Mouse (Mus musculus) activated CD4-positive, CD25-positive, alpha-beta regulatory T cell, adult 4 months (primary cell): ENCODE results near the gene Pkdcc. TPM values are rescaled to one million over a fixed set of nuclear protein-coding genes. Genes with fewer than 3 reads are reported as not detected.

Experiments
- ATAC-seq: one replicate; pipeline ENCODE4 v1.8.0; 2017
- polyA plus RNA-seq, 2 experiments: library from polyadenylated mRNA; unstranded; fragments of 100-300 nt; shearing (Covaris generic); gene quantifications; one replicate each; pipeline ENCODE4 v1.2.1; 2017

Gene Pkdcc
- polyA plus RNA-seq: under 1 TPM in 1 of 2 experiments, not detected in 1; 0.22 TPM

DNA sequence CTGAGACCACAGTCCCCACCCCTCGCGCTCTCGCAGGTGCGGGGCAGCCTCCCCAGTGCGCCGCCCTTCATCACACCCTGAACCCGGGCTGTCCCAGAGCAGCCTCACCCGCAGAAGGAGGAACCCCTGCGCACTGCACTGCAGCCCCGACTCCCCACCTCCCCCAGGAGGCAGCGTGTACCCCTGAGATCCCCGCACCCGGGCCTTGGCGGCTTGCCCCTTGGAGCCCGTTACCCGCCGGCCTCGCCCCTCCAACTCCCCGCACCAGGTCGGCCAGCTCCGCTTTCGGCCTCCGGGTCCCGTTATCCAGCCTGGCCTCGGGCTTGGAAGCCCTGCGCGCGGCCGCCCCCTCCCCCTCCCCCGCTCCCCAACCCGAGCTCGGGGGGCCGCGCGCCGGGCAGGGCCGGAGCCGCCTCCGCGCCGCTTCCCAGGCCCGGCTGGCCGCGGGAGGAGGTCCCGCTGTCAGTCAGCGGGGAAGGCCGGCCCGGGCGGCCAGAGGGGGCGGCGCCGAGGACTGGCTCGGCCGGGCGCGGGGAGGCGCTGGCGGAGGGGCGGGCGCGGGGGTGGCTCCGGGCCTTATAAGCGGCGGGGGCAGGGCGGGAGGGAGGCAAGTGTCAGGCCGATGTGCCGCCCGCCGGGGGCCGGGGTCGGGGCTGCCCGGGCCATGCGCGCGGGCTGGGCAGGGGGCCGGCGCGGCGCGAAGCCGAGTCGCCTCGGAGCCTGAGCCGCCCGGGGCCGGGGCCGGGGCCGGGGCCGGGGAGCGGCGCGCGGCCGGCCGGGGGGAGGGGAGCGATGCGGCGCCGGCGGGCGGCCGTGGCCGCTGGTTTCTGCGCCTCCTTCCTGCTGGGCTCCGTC, at the start of gene Pkdcc:
Pkdcc (plus strand) TSS at position 619 of the 855 bp plus-strand sequence.
- no peak for ATAC-seq

DNA sequence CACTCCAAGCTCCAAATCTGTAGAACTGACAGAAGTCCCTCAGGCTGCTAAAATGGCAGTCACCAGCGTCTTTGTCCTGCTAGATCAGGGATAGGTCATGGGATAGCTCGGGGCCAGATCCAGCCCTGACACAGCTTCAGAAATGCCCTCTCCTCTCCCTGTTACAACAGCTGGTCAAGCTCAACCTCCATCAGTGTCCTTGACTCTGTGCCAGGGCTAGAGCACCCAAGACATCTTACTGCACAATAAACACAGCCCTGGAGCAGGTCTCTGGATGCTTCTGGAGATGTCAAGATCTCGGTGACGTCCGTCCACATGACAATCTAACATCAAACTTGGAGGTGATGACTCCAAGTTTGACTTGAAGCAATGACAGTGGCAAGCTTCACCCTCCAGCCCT, 48.9 kb upstream of the Pkdcc start:
- no peak for ATAC-seq

DNA sequence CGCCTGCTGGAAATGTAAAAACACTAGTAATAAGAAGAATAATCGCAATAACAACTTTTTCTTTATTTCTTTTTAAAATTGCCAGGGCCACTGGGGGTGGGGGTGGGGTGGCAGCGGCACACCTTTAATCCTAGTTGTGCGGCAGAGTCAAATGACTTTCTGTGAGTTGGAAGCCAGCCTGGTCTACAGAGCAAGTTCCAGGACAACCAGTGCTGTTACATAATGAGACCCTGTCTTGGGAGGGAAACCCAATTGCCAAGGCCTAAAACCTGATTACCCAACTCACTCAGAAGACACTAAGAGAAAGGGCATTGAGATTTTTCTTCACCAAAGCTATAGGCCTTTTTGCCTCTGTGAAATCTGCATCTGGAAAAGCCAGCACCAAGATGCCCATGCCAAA, 38.9 kb upstream of the Pkdcc start:
- ATAC-seq: no peak

DNA sequence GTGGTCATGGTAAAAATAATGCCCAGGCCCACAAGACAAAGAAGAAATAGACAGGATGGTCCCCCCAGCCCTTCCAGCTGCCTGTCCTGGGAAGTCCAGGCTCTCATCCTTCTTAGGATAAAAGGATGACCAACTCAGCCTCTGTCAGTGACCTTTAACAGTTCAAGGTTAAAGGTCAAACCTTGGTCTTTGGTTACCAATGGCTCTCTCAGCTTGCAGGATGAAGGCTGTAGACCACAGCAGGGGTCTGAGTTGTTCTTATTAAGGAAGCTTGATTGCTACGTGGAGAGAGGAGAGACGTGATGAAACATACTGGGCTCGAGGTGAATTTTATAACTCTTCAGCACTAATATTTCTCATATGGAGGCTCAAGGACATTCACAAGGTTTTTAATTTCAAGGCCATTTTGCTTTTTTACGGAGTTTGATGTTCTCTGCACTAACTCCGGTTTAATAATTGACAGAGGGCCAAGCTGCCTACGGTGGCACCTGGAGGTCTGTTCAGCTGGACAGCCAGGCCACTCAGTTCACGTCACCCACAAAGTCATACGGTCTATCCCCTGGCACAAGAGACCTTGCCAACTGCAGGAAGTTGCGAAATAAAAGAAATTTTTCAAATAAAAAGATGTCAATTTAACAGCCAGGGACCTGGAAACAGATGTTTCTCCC, 36.5 kb upstream of the Pkdcc start:
- ATAC-seq: no peak

DNA sequence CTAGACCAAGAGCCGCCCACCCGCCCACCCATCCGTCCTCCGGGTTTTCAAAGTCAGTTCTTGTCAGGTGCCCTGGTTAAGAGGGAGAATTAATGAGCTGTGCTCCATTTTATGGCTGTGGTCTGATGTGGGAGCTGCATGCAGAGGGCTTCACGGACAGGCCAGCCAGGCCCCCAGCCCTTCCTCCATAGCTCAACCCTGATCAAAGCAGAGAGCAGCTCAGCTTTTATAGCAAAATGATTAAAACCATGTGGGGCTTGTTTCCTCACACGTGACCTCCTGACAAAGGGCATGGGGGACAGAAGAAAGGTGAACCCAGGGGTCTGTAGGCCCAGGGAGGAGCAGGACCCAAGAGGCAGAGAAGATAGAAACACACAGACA, 36.0 kb upstream of the Pkdcc start:
- no peak for ATAC-seq

DNA sequence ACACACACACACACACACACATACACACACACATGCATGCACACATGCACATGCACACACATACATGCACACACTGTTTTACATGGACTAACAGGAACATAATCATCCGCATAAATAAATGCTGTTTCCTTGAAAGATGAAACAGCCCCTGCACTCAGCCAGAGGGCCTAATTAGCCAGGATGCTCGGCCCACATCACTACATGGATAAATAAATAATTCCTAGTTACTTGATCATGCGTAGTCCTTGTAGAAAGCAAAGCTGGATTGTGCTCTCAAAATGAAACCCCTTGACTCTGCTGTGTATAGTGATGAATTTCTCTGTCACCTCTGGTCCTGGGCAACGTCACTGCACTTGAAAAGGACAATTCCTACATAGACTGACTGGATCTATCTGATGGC, 35.5 kb upstream of the Pkdcc start:
- no peak for ATAC-seq

DNA sequence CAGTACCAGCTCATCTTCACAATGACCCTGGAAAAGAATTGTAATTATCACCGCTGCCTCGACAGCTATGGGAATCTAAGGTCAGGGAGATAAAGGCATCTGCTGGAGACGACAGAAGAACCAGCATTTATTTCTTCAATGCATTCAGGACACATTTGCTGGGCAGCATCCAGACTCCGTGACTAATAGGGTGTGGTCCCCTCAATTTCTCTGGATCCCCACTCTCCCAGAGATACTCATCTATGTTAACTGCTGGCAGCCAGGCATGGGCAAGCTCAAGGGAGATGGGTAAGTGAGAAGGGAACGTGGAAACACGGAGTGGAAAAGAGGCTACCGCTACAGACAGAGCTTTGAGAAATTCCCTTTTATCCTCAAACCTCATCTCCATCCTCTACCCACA, 34.0 kb upstream of the Pkdcc start:
- ATAC-seq: no peak

DNA sequence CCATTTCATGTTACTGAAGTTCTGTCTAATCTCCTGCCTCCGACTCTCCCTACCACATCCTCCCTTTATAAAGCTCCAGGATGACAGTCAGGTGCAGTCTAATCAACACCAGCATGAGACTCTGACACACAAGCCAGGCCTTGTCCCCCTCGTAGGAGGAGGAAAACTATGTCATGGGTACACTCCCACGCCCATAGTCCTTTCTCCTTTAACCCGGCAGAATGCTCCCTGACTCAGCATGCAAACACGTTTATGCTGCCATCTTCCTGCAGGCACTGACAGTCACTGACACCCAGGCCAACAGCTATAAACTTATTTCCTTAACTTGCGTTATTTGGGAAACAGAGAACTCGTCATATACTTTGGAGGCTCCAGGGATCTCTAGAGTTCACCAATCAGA, 33.5 kb upstream of the Pkdcc start:
- no peak for ATAC-seq

DNA sequence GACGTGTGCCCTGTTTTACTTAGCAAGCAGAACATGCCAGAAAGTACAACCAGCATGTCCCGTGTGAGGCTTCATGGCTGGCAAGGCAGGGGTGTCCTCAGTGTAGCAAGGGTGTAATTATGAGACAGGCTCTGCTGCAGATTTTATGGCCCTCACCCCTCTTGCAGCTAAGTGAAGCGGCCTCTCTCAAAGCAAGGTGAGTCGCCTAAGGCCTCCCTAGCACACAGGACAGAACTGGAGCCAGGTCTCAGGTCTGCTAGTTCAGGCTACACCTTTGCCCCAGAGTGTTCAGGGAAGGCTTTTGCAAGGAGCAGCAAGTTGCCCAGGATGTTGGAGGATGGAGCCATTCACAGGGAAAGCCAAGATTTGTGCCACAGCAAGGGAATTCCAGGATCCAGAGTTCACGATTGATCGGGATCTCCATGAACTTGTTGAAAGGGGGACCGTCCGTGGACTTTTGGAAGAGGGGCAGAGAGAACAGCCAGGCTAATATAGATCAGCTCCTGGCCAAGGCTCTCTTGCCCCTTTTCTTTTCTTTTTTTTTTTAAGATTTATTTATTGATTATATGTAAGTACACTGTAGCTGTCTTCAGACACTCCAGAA, 32.9 kb upstream of the Pkdcc start:
- ATAC-seq: no peak

DNA sequence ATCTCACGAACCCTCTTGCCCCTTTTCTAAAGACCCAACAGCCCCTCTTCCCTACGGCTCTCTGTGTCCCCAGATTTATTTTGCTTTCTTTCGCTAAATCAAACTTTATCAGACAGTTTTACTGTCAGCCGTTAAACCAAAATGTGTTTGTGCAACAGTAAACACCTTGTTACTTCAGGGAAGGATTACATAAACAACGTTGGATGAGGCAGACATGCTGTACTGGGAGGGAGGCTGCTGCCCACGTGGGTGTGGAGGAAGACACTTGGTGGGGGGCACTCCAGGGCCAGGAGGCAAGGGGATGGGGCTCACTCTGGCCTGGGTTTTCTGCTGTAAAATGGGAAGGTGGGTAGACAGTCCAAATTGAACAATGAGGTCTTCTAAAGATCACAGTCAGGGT, 32.3 kb upstream of the Pkdcc start:
- no peak for ATAC-seq

DNA sequence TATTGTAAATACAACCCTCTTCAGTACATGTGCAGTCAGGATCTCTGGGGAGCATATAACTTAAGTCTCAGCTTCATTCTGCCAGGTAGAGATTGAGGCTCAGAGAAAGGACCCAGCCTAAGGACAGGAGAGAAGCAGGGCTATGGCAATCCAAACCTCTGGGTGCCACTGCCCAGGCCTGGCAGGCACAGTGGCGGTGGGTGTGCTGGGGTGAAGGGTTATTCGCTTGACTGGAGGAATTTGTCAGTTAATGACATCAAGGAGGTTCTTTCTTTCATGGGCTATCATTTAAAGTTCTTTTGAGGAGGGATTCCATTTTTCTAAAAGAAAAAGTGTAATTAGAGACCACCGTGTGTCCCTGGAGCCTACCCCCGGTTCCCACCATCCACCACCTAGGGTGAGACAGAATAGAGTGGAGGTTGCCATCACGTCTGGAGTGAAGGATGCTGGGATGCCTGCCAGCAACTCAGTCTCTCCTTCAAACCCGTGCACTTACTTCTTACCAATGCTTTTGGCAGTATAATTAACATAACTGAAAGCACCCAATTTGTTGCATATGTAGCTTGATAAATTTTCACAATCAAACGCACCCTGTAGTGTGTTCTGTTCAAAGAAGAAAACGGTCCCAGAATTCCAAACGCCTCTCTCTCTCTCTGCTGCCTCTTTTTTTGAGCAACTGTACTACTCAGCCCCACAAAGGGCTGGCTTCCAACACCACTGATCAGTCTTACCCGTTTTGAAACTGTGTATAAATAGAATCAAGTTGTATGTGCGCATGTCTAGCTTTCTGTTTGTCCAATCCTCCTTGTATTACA, 27.1 kb upstream of the Pkdcc start:
- no peak for ATAC-seq

DNA sequence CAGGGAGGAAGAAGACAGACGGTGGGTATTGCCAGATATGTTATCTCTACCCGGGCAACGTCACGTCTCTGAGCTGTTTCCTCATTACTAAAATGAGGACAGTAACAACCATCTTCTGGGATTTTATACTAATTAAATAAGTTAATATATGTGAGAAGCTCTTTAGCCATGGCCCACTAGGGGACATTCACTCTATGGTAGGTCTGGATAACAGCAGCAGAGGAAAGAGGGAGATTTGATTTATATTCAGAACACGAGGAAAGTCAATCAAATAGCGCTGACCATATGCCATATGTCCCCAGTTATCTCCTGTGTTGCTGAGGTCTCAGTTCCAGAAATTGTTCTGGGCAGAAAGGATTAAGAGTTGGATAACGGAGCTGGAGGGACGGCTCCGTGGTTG, 24.3 kb upstream of the Pkdcc start:
- ATAC-seq: no peak

DNA sequence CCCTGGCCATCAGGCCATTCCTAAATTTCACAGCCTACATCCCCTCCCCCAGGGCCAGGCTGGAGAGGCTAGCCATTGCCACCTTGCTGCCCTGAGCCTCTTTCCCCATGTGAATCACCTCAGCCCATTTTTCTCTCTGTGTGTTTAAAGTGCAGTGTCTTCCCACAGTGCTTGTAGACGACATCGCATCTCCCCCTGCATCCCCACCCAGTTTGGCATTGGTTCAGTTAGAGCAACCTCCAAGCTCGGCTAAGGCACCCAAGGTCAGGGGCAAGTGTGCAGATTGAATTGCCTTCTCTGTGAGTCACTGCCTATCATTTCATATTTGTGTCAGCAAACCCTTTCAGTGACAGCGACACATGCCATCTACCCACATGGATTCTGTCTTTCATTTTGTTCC, 20.6 kb upstream of the Pkdcc start:
- ATAC-seq: no peak

DNA sequence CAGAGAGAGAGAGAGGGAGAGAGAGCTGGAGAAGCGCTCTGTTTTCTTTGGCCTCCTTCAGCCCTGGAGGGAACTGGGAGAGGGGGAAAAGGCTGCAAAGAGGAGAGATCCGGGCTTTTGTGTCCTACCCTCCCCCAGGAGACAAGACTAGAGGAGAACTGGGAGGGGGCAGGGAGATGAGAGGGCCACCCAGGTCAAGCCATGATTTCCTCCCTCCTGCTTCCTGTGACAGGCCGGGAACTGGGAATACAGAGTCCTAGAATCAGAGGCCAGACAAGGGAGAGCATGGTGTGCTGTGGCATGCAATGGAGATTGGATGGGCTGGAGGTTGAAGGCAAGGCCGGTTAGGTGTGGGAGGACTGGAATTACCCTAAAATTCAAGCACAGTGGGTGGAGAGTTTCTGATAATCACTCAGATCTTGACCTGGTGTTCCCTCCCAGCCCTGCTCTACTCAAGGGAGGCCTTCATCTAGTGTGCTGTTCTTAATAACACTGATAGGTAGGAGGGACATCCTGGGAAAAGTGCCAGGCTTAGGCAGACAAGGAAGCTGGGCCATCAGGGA, 17.6 kb upstream of the Pkdcc start:
- no peak for ATAC-seq

DNA sequence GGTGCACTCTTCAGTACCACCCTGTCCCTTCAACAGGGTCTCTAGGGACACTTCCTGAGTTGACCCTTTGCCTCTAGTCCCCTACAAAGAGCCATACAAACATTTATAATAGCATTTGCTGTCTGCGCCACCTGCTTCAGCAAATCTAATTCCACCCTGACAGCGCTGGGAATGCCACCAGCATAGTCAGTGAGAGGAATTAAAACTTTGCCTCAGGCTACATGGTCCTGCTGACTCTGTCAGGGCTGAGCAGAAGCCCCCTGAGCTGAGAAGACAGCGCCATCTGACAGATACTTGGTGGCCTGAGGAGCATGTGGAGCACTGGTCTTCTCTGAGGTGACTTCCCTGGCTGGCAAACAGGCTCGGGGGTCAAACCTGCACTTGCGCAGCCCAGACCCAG, 14.6 kb upstream of the Pkdcc start:
- ATAC-seq: no peak

DNA sequence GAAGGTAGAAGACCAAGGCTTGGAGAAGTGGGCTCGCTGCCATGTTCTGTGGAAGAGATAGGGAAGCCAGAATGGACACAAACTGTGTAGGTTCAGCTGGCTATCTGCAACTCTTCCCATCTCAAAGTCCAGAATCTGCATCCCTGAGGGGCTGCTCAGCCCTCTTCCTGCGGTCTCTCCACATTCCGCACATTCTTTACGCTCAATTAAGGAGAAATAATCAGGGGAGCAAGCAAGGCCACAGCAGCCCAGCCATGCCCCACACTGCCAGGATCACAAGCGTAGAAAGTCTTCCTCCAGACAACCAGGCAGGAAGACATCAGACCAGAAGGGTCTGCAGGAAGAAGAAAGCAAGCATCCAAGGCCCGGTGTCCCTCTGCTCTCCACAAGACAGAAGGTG, 13.8 kb upstream of the Pkdcc start:
- ATAC-seq: no peak

DNA sequence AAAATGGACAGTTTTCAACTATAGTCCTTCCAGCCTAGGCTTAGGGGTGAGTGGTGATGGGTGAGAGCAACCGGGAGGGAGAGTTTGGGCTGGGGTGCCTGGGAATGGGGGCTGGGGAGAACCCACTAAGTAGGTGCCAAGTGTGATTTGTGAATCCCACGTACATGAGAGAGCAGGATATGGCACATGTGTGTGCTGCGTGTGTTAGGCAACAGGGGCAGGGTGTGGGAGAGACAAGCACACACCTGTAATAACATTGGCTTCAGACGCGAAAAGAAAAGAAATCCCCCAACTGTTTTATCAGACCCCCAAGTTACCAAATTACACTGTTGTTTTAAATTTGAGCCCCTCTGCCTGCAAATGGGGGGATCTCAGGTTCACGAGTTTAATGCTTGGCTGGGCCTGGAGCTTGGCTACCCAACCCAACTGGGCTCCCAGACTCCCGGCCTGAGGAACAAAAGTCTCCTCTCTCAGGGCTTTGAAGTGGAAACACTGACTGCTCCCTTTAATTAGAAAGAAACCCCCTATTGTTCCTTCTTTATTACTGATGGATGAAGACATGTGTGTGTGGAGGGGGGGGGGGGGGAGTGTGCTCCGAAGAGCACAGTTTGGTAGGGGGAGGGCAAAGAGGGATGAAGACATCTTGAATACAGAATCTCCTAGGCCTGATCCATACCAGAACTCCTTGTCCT, 11.3 kb upstream of the Pkdcc start:
- ATAC-seq: no peak

DNA sequence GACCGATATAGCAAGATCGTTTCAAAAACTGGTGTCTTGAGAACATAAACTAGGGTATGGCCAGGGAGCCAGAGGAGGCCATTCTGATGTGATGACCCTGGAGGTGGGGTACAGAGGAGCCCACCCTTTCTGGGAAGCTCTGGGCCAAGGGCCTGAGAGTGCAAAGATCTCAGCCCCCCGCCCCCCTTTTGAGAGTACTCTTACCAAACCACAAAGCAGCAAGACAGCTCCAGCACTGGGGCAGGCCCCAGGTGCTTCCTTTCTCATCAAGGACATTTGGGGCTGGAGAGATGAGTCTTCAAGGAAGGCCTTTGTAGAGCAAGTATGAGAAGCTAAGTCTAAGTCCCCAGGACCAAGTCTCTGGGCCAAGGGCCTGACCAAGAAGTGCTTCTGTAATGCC, 7.8 kb upstream of the Pkdcc start:
- ATAC-seq: no peak

DNA sequence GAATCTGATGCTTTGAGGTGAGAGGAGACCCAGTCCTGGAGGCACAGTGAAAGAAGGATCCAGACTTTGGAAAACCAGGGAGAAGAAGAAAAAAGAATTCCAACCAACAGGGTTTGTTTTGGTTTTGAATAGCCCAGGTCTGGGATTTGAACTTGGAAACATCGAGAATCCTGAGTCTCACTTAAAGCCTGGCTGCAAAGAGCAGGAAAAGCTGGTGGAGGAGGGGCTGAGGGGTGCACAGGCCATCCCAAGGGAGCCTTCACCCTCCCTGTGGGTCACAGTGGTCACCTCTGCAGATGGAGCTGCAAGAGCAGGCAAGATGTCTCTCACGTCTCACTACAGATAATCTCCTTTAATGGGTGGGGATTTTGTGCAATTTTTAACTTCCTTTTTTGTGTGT, 6.6 kb upstream of the Pkdcc start:
- ATAC-seq: no peak

DNA sequence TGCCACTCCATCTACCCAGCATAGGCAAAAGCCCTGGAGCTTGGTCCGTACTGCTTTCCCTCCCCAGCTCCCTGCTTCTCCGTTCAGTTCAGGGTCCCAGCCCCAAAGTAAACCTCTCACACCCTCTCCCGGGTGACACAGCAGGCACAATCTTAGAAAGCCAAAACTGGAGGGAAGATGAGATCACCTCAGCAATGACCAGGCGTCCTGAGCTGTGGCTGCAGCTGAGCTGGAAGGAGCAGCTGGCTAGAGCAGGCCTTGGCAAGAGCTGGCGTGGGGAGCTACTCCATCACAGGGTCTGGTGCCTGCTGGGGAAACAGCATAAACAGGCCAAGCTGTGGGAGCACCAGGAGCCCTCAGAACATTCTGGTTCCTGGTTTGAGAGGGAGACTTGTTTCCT, 4.6 kb upstream of the Pkdcc start:
- ATAC-seq: no peak

DNA sequence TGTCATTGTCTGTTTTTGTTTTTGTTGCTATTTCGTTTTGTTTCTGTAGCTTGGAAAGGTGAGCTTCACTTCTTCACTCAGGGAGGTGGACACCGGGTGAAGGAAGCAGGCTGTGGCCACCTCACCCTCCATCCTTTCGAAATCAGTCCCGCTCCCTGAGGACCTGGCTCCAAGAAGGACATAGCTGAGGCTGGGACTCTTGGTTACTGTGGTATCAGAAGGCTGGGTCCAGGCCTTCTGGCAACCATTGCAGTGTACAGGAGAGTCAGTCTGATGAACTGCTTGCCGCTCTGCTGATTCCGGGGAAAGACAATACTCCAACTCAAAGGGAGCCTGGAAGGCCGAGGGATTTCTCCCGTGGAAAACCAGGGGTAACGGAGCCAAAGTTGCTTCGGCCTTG, 3.9 kb upstream of the Pkdcc start:
- ATAC-seq: no peak

DNA sequence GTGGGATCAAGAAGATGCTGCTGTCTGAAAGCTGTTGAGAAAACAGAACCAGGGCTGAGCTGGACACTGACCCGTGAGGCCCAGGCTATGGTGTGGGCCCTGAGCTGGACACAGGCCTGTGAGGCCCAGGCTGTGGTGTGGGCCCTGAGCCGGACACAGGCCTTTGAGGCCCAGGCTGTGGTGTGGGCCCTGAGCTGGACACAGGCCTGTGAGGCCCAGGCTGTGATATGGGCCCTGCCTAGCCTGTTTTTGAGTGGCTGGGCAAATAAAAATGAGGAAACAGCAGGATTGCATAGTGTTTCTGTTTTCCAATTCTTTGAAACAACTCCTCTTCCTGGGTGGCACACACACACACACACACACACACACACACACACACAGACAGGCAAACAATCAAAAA, 2.7 kb upstream of the Pkdcc start:
- ATAC-seq: no peak
